Mouse (Mus musculus) induced T-regulatory cell, adult 2 months (primary cell): ENCODE results near the gene Vsig10.
A peak's percentile ranks its signal among the peaks of the same experiment; 100 is the strongest.
"Not testable (repeated sequence)": the region's sequence is repeated elsewhere in the genome, so short reads cannot be mapped to it uniquely, and the experiment has no call there.

Experiments used
- DNase-seq: peaks from one replicate; pipeline ENCODE4 v3.0.0-alpha.2; 2012; ENCODE audit warnings: low read depth

Gene Vsig10

DNA sequence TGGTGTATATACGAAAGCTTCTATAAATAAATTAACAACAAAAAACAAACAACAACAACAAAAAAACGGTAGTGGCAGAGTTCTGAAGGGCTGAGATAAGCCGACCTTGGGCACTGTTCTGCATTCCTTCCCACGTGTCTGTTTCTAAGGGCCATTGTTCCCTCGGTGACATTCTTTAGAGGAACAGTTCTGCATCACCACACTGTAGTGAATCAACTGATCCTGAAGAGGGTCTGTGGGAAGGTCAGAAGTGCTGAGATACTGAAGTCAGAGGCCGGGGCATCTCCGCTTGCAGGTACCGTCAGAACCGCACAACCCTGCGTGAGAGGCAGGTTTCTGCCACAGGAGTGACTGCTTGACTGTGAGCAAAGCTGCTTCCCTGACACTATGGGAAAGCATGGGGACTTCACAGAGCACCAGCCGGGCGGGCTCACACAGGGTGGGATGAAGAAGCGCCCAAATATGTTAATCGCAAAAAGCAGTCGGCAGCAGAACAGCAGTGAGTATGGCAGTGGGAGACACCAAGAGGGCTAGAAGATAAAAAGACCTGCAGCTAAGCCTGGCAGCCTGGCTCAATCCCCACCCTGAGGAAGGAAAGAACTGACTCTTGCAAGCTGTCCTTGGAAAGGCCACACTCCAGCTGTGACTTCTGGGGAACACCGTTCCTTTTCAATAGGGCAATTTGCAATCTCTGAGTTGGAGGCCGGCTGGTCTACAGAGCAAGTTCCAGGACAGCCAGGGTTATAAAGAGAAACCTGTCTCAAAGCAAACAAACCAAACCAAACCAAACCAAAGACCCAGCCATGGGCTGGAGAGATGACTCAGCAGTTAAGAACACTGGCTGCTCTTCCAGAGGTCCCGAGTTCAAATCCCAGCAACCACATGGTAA lies 14.9 kb upstream of the Vsig10 start:
- no peak for DNase-seq

DNA sequence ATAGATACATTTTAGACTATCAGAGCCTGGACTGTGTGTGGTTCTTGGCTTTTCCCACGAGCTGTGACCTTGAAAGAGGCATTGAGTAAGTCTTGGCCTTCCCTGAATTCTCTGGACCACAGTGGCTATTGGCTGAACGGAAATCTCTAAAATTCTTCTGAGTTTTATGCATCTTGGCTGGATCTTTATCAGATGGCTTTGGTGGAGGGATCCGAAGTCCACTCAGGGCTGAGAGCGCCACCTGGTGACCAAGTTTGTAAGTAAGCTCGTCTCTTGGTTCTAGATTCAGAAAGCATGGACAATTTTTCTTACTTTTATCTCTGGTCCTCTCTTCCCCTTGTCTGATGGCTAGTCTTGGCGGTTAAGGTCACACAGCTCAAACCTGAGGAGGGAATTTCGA lies 13.9 kb upstream of the Vsig10 start:
- peak; percentile 82 for DNase-seq

DNA sequence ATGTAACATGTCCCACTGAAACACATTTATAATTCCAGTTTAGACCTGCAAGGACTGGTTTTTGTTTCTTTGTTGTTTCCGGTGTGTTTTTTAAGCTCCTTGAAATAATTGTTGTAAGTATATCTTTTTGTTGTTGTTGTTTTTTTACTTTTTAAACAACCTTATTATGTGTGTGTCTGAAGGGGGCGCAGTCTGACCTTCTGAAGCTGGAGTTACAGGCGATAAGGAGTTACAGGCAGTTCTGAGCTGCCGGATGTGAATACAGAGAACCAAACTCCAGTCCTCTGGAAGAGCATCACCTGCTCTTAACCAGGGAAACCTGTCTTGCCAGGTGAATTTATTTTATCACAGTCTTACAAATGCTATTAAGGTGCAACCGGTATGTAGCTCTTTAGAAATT lies 13.1 kb upstream of the Vsig10 start:
- DNase-seq, result no peak

DNA sequence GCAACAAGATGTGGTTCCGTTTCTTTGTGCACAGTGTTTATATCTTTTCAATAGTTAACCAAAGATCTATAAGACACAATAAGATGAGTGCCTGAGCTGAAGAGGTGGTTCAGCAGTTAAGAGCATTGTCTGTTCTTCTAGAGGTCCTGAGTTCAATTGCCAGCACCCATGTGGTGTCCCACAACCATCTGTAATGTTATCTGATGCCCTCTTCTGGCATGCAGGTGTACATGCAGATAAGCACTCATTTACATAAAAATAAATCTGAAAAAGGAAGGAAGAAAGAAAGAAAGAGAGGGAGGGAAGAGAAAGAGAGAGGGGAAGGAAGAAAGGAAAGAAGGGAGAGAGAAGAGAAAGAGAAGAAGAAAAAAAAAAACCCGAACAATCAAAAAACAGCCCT lies 12.1 kb upstream of the Vsig10 start:
- DNase-seq, result no peak

DNA sequence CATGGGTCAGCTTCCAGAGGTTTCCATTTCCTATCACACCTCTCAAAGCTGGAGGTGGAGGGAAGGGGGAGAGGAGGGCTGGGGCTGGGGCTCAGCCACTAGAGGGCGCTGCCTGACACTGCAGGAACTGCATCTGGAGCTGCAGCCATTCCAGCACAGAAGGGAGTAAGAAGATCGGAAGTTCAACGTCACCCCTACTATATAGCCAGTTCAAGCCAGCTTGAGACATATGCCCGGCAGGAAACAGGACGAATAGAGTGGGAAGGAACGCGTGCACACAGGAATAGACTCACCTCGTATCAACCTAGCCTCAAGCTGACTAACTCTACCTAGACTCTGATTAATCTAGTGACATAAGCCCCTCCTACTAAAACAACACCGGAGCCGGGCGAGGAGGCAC lies 11.2 kb upstream of the Vsig10 start:
- peak; percentile 79 for DNase-seq

DNA sequence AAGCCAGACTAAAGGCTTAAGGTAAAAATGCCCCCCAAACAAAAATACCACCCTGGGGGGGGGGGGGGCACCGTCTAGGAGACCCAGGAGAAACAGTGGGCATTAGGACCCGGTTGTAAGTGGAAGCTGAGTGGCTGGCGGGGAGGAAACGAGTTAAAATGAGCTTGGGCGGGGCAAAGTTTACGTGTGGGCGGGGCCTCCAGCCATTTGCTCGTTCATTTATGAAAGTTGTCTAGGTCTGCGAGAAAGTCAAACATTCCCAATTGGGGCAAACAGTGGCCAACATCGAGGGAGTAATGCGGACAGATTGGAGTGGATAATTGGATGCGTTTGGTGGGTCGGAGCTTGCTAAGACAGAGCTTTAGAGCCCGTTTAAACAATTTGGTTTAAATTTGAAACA lies 5.5 kb upstream of the Vsig10 start:
- DNase-seq, result peak; percentile 57

DNA sequence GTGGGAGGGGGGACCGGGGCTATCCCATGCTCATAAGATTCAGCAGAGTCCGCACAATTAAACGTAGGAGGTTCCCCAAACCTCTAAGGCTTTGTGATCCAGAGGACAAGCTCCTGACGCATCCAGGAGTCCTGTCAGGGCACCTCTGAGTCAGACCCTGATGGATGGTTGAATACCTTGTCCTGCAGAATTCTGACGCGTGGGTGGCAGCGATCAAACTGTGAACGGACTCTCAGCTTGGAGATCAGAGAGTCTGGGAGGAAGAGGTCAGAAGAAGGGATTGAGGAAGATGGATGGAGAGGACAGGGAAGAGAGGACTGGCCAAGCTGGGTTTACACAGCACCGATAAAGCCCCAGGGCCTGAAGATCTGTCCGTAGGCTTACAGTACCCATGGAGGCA lies 5.0 kb upstream of the Vsig10 start:
- DNase-seq, result no peak

DNA sequence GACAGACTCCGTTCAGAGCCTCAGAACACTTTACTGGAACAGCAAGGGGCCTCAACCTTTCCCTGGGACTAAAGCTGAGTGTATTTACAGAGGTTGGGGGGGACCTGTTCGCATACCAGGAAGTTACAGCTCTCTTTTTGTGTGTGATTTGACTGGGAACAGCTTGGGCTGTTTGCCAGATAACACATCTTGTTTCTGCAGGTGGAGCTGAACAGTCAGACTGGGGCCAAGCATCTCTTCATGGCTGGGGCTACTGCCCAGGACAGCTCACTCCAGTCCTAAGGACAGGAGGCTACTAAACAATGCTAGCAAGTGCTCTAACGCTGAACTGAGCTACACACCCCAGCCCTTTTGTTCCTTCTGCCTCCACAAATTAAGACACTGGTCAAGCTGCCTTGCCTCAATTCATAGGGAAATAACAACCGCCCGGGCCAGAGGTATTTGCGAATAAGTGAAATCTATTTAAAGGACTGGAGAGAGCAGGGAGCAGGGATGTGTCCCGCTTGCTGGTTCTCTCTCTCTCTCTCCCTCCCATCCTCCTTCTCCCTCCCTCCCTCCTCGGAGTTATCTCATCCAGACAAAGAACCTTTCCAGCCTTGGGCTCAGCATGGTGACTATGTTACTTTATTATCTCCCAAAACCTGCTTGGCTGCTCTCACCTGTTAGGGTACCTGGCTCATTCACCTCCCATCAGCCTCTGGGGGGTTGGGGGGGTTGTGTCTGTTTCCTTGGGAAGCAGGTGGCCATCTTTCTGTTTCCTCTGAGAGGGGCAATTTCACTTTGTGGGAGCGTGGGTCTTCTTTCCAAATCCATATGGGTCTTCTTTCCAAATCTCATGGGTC lies 4.1 kb upstream of the Vsig10 start:
- no peak for DNase-seq

DNA sequence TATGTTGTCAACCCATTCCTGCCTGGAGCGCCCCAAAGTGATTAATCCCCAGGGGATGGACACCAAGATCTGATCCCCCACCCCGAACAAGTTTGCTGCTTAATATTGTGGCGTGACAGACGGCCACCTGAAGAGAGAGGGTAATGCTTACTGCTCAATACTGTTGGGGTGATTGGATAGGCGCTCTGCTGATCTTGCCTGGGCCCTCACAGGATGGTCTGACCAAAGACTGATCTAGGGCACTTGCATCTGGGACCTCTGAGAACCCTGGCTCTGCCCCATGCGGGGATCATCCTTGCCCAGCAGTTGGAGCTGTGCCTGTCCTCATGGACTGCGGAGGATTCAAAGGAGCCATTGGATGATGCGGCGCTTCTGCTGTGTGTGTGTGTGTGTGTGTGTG lies 4.9 kb downstream of the Vsig10 start:
- no peak for DNase-seq

DNA sequence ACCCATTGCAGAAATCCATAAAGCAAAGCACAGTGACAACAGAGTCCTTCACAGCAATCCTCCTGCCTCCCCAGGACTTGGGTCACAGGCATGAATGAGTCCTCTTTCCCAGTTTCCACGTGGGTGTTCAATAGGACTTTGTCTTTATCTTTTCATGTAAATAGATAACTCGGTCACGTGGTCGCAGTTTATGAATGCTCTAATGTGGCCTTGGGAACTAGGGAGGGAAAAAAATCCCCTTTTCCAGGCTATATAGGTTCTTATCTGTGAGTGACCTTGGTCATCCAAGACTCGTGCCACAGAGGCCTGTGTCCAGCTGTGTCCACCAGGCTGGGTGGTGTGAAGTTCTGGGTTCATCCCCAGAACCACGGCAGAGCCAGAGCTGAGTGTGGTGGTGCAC lies 7.5 kb downstream of the Vsig10 start:
- no peak for DNase-seq

DNA sequence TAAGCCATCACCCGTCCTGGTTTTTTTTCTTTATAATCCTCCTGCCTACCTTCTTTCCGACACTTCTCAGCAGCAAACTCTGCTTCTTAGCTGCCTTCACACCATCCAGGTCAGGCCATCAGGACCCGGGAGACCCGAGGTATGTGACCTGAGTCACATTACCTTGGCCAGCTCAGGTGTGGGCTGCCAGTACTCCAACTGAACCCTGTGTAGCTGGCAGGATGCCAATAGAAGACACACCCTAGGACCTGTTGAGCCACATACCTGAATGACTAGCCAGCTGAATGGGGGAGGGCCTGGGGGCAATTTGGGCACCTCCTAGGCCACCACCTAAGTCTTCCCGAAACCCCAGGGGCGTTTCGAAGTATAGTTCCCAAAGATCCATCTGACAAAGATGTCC lies 11.6 kb downstream of the Vsig10 start:
- DNase-seq, result no peak

DNA sequence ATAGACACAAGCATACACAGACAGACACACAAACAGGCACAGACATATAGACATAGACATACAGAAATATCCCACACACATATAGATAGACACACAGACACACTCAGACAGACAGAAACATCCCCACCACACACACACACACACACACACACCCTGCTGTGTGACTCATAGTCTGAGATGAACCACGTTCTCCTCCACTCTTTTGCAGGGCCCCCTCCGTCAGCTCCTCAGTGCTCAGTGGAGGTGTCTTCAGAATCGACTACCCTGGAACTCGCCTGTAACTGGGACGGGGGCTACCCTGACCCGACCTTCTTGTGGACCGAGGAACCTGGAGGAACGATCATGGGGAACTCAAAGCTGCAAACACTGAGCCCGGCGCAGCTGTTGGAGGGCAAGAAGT lies 19.1 kb downstream of the Vsig10 start:
- DNase-seq, result no peak

DNA sequence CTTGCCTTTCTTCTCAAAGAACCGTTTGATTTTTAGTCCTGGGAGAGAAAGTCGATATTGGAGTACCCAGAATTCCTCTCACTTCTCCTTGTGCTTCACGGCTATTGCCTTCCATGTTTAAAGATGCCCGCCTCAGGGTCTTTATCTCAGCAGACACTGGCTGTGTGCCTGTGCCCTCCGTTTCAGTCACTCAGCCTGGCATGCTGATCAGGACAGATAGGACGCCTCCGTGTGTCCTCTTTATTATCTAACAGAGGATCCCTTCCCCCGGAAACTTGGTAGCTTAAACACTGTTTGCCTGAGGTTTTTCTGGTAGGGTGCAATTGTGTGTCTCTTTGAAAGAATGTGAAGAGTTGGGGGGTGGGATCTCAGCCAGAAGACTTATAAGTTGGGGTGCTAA lies 19.6 kb downstream of the Vsig10 start:
- DNase-seq, result no peak

DNA sequence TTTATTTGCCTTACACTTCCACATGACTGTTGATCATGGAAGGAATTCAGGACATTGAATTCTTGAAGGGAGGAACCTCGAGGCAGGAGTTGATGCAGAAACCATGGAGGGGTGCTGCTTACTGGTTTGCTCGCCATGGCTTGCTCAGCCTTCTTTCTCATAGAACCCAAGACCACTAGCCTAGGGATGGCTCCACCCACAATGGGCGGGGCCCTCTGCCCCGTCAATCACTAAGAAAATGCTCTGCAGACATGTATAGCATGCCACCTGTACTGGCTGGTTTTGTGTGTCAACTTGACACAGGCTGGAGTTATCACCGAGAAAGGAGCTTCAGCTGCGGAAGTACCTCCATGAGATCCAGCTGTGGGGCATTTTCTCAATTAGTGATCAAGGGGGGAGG lies 21.2 kb downstream of the Vsig10 start:
- no peak for DNase-seq

DNA sequence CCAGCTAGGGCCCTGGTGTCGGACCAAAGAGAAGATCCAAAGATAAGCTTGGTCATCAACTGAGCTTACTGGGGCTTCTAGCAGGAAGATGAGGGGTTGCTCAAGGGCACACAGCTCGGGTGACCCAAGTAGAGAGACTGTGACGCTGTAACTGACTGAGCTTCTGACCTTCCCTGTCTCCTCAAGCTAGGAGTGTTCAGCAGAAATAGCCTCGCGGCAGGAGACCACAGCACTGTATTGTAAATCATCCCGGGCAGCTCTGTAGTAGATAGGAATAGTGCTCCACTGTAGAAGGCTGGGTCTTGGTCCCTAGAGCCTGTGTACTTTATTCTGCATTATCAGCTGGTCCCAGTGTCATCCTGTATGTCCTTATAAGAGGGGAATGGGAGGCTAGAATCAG lies 23.0 kb downstream of the Vsig10 start:
- DNase-seq, result no peak

DNA sequence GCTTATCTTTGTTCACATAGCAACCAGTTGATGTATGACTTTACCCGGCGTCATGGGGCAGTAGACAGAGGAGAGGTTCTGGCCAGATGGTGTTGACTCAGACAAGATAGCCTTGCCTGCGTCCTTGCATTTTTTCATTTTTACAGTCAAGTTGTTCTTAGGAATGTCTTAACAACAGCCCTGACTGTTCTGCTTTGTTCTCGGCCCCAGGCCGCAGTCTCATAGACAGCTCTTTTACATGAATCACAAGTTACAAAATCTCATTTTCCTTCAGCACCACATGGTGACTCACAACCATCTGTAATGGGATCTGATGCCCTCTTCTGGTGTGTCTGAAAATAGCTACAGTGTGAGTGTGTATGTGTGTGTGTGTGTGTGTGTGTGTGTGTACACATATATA lies 25.6 kb downstream of the Vsig10 start:
- not testable (repeated sequence) for DNase-seq

DNA sequence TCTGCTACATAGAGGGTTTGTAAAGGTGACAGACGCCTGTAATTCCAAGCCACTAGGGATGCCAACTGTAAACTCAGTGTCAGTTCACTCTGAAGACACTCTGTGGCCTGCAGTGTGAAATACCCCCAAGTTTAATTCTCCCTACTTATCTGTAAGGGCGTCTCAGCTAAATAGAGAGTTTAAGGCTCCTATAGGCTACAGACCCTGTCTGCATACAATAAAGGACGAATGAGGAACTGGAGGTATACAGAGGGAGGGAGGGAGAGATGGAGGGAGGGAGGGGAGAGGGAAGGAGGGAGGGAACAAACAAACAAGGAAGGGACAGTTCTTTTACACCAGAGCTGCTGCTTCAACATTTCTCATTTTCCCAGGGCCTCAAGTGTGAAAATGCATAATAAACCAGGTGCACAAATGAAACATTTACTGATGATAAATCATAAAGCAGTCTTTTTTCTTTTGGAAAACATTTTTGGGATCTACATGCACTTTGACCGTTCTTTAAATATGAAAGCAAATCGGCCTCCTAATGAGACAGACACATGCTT lies 26.6 kb downstream of the Vsig10 start:
- no peak for DNase-seq

DNA sequence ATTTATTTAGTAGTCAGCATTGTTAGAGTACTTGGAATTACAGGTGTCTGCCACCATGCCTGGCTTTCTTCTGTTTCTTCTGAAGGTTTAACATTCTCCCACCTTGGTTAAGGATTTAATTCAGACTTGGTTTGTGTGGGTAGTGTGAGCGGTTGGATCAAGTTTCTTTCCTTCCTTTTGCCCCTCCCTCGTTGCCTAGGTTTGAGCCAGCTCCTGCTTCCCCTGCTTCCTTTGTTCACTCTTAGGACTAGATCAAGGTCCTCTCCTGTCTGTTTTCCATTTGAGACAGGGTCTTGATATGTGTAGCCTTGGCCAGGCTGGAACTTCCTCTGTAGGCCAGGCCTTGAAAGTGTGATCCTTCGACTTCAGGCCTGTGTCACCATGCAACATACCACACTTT lies 27.4 kb downstream of the Vsig10 start:
- no peak for DNase-seq

DNA sequence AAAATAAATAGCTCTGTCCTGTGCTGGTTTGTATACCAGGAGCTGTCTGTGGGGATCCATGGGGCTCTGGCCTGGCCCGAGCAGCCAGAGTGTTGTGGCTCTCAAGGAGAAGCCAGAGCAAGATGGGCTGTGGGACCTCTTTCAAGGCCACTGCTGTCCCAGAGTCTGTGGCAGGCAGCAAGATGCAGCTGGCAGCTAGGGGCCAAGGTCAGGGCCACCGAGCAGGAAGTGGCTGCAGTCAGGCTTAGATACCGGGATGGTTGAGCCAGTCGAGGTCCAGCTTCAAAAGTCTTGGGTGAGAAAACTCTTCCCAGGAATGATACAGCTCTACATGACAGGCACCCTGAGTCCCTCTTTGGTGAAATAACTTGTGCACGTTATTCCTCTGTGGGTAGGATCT lies 28.1 kb downstream of the Vsig10 start:
- DNase-seq, result no peak

DNA sequence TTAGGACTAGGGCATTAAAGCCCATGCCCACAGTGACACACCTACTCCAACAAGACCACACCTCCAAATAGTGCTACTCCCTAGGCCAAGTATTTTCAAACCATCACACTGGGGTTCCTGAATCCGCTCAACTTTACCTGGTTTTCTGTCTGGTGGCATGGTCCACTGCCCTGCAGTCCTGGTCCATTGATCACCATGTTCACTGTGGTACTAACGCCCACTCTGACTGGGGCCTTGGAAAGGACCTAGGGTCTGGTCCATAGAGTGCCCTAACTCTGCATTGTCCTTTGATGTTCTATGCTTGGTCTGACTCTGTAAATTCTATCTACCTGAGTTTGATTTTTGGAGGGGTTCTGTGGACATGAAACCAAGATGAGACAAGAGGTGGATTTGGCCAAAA lies 29.0 kb downstream of the Vsig10 start:
- DNase-seq, result no peak

DNA sequence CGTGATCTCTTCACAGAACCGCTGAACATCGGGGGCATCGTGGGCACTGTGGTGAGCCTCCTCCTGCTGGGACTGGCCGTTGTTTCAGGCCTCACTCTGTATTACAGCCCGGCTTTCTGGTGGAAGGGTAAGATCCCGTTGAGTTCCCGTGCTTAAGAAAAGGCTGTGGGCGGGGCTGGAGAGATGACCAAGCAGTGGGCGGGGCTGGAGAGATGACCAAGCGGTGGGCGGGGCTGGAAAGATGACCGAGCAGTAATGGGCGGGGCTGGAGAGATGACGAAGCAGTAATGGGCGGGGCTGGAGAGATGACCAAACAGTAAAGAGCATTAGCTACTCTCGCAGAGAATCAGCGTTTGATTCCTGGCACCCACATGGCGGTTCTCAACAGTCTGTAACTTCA lies 29.4 kb downstream of the Vsig10 start:
- DNase-seq, result no peak

DNA sequence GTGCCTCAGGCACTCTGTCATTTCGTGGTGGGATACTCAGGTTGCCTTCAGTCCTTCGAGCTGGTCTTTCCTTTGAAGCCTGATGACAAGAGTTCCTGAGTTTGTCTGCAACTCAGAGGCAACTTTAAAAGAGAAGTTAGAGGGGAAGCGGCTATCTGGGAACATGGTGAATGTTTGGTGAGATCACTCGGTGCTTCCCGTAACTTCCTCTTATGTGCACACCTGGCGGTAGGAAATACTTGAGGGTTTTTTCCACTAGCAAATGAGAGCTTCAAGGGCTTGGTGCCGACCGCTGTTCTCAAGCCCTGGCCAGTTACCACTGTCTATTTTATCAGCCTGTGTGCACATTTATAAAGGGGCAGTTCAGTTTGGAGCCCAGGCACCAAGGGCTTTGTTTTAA lies 35.2 kb downstream of the Vsig10 start:
- peak; percentile 24 for DNase-seq

DNA sequence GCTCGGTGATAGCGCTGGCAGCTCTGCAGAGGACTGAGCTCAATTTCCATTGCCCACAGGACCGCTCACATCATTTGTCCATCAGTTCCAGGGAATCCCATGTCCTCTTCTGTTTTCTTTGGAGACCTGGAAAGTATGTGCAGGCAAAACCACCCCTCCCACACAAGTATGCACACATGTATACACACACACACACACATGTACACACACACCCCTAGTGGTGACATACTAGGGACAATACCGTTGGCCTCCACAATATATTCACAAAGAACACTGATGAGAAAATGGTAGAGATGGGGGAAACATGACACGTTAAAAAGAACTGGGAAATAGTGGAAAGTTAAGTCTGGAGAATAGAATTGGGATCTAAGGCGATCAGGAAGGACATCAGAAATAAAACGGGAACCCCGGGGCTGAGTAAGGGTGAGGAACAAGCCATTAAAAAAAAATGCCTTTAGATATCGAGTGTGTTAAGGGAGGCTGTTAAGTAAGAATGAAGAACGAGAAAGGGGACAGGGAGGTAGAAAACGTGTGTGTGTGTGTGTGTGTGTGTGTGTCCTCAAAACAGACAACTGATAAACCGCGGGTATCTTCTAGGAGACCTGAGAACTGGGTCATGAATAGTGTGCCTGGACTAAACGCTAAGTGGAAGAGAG lies 36.9 kb downstream of the Vsig10 start:
- peak; percentile 46 for DNase-seq
